Mouse (Mus musculus): ENCODE results near the gene Zmym4. TPM values are rescaled to one million over a fixed set of nuclear protein-coding genes. Genes with fewer than 3 reads are reported as not detected.

Gene Zmym4
- polyA plus RNA-seq, 1 experiment from 2014 or later, result 6.0 TPM

GRCm38 (mm10) chr4:126840996-126841560, 126.9 kb downstream of the Zmym4 start:
- H3K9me3 ChIP-seq (ENCODE audit: control insufficient read depth), result no peaks in the 10 kb centered on the region
- TF ChIP-seq CTCF (IDR thresholded peaks at IDR 0.05; ENCODE audit: low read depth), result no peak
- no peak overlapping the region for H3K27ac ChIP-seq (ENCODE audit: low read depth, low read length)
- no peak overlapping the region for H3K4me2 ChIP-seq (replicated peaks; ENCODE audit: low read depth)
- 92% methylated on average over 15 of the region's 15 CpGs for WGBS
- H3K4me1 ChIP-seq (replicated peaks; ENCODE audit: control insufficient read depth, insufficient read depth, low read length), result no peaks in the 10 kb centered on the region
- H3K36me3 ChIP-seq (ENCODE audit: control insufficient read depth, insufficient read depth), result peaks cover 75% of the 10 kb centered on the region
- no peaks in the 10 kb centered on the region for H3K27me3 ChIP-seq (replicated peaks; ENCODE audit: control insufficient read depth, insufficient read depth, low read length)
- H3K9ac ChIP-seq (ENCODE audit: low read depth, low read length), result no peak overlapping the region
- H3K4me3 ChIP-seq (ENCODE audit: low read depth, low read length), result no peak overlapping the region
- ATAC-seq, result no peak

GRCm38 (mm10) chr4:126839873-126840272, 128.1 kb downstream of the Zmym4 start:
- Histone ChIP-seq H3K9ac (ENCODE audit: low read depth, low read length) (no peak overlapping the region), H3K9me3 (ENCODE audit: control insufficient read depth) (no peaks in the 10 kb centered on the region), H3K27me3 (replicated peaks; ENCODE audit: control insufficient read depth, insufficient read depth, low read length) (no peaks in the 10 kb centered on the region), H3K4me3 (ENCODE audit: low read depth, low read length) (no peak overlapping the region), H3K27ac (ENCODE audit: low read depth, low read length) (no peak overlapping the region), H3K36me3 (ENCODE audit: control insufficient read depth, insufficient read depth) (peaks cover 81% of the 10 kb centered on the region), H3K4me1 (replicated peaks; ENCODE audit: control insufficient read depth, insufficient read depth, low read length) (no peaks in the 10 kb centered on the region), H3K4me2 (replicated peaks; ENCODE audit: low read depth) (no peak overlapping the region)
- WGBS, result 21% methylated on average over 7 of the region's 7 CpGs
- TF ChIP-seq CTCF (IDR thresholded peaks at IDR 0.05; ENCODE audit: low read depth), result peak; percentile 93
- no peak for ATAC-seq

GRCm38 (mm10) chr4:126838799-126839198, 129.1 kb downstream of the Zmym4 start:
- Histone ChIP-seq H3K4me1 (replicated peaks; ENCODE audit: control insufficient read depth, insufficient read depth, low read length) (no peaks in the 10 kb centered on the region), H3K9ac (ENCODE audit: low read depth, low read length) (no peak overlapping the region), H3K27me3 (replicated peaks; ENCODE audit: control insufficient read depth, insufficient read depth, low read length) (no peaks in the 10 kb centered on the region), H3K36me3 (ENCODE audit: control insufficient read depth, insufficient read depth) (peaks cover 81% of the 10 kb centered on the region), H3K9me3 (ENCODE audit: control insufficient read depth) (no peaks in the 10 kb centered on the region), H3K4me2 (replicated peaks; ENCODE audit: low read depth) (no peak overlapping the region), H3K4me3 (ENCODE audit: low read depth, low read length) (no peak overlapping the region), H3K27ac (ENCODE audit: low read depth, low read length) (no peak overlapping the region)
- ATAC-seq, result no peak
- TF ChIP-seq CTCF (IDR thresholded peaks at IDR 0.05; ENCODE audit: low read depth), result no peak
- WGBS, result 81% methylated on average over 7 of the region's 7 CpGs

GRCm38 (mm10) chr4:126831122-126831521, 136.8 kb downstream of the Zmym4 start:
- Histone ChIP-seq H3K4me2 (replicated peaks; ENCODE audit: low read depth) (no peak overlapping the region), H3K4me3 (ENCODE audit: low read depth, low read length) (no peak overlapping the region), H3K9me3 (ENCODE audit: control insufficient read depth) (no peaks in the 10 kb centered on the region), H3K4me1 (replicated peaks; ENCODE audit: control insufficient read depth, insufficient read depth, low read length) (no peaks in the 10 kb centered on the region), H3K27me3 (replicated peaks; ENCODE audit: control insufficient read depth, insufficient read depth, low read length) (no peaks in the 10 kb centered on the region), H3K27ac (ENCODE audit: low read depth, low read length) (no peak overlapping the region), H3K9ac (ENCODE audit: low read depth, low read length) (no peak overlapping the region), H3K36me3 (ENCODE audit: control insufficient read depth, insufficient read depth) (peaks cover 74% of the 10 kb centered on the region)
- ATAC-seq, result no peak
- 98% methylated on average over 5 of the region's 5 CpGs for WGBS
- no peak for TF ChIP-seq CTCF (IDR thresholded peaks at IDR 0.05; ENCODE audit: low read depth)

GRCm38 (mm10) chr4:126823917-126824316, 144.0 kb downstream of the Zmym4 start:
- 88% methylated on average over 5 of the region's 5 CpGs for WGBS
- no peak overlapping the region for H3K4me2 ChIP-seq (replicated peaks; ENCODE audit: low read depth)
- no peaks in the 10 kb centered on the region for H3K27me3 ChIP-seq (replicated peaks; ENCODE audit: control insufficient read depth, insufficient read depth, low read length)
- H3K36me3 ChIP-seq (ENCODE audit: control insufficient read depth, insufficient read depth), result peaks cover 31% of the 10 kb centered on the region
- no peak for TF ChIP-seq CTCF (IDR thresholded peaks at IDR 0.05; ENCODE audit: low read depth)
- no peak overlapping the region for H3K9ac ChIP-seq (ENCODE audit: low read depth, low read length)
- no peaks in the 10 kb centered on the region for H3K9me3 ChIP-seq (ENCODE audit: control insufficient read depth)
- H3K27ac ChIP-seq (ENCODE audit: low read depth, low read length), result no peak overlapping the region
- no peak overlapping the region for H3K4me3 ChIP-seq (ENCODE audit: low read depth, low read length)
- no peaks in the 10 kb centered on the region for H3K4me1 ChIP-seq (replicated peaks; ENCODE audit: control insufficient read depth, insufficient read depth, low read length)
- ATAC-seq, result no peak

GRCm38 (mm10) chr4:126822891-126823882, 144.7 kb downstream of the Zmym4 start:
- Histone ChIP-seq H3K4me2 (replicated peaks; ENCODE audit: low read depth) (no peak overlapping the region), H3K4me1 (replicated peaks; ENCODE audit: control insufficient read depth, insufficient read depth, low read length) (no peaks in the 10 kb centered on the region), H3K9me3 (ENCODE audit: control insufficient read depth) (no peaks in the 10 kb centered on the region), H3K36me3 (ENCODE audit: control insufficient read depth, insufficient read depth) (peaks cover 32% of the 10 kb centered on the region), H3K9ac (ENCODE audit: low read depth, low read length) (no peak overlapping the region), H3K27ac (ENCODE audit: low read depth, low read length) (no peak overlapping the region), H3K4me3 (ENCODE audit: low read depth, low read length) (no peak overlapping the region), H3K27me3 (replicated peaks; ENCODE audit: control insufficient read depth, insufficient read depth, low read length) (no peaks in the 10 kb centered on the region)
- WGBS, result 72% methylated on average over 9 of the region's 9 CpGs
- no peak for TF ChIP-seq CTCF (IDR thresholded peaks at IDR 0.05; ENCODE audit: low read depth)
- ATAC-seq, result no peak
